Mouse (Mus musculus) 3T3-L1 (cell line): ENCODE measurements around the gene Ccdc34.

Experiments
- DNase-seq: peaks from one replicate; pipeline ENCODE4 v3.0.0-alpha.2; 2015; ENCODE audit warnings: low read depth, low spot score

Ccdc34 gene

GRCm38 (mm10) chr2:110017616-110018505, at the start of gene Ccdc34:
TSS of gene Ccdc34 (plus strand) at chr2:110017817.
- peak; percentile 97 for DNase-seq

- DNase-seq = no peak
Observed at GRCm38 (mm10) chr2:109969381-109969780, 48.2 kb upstream of the Ccdc34 start.

DNA sequence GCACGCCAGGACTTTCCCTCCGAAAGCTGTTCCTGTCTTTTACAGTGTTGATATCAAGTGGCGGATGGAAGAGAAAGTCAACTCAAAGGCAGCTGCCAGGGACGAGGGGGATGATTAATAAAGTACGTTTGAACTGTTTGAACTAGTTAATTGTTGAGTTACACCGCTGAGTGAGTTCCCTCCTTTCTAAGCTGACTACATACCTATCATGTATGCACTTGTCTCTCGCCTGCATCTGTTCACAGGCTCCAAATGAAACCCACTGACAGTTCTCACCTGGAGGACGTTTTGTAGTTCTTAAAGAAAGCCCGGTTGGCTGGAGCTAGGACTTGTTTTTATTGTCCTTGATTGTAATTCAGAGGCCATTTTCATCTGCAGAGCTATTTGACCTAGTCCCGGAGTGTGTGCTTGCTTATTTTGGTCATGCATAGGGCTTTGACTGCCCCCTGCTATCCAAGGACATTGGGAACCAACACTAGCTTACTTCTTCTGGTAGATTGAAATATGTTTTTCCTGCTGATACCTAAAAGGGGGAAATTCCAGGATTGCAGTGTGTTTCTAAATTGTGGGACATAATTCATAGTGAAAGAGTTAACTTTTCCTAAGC, 47.6 kb upstream of the Ccdc34 start:
- DNase-seq = no peak

DNA sequence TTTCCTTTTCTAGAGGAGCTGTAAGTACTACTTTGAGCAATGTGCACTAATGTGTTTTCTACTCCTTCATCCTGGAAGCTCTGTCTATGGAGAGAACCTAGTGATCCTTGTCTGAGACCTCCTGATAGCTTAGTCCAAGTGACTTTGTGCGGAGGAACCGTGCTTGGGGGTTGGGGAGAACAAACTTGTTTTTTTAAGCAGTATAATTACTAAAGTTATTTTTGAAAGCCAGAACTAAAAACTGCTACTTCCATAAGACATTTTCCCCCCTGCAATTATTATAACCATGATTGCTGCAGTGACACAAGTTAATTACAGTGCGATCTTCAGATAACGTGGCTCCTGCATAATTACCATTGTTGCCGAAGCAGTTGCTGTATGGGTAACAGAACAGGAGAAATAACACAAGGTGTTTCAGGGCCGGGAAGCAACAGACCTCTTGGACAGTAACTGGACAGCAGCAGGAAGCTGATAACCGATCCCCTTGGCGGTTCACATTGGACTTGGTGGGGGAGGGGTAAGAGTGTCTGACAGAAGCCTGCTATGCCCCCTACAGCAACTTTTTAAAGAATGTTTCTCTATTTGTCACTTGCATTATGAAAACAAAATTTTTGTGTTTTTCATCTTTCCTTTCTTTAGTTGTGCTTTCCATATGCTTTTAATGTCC, 46.7 kb upstream of the Ccdc34 start:
- DNase-seq = no peak

DNA sequence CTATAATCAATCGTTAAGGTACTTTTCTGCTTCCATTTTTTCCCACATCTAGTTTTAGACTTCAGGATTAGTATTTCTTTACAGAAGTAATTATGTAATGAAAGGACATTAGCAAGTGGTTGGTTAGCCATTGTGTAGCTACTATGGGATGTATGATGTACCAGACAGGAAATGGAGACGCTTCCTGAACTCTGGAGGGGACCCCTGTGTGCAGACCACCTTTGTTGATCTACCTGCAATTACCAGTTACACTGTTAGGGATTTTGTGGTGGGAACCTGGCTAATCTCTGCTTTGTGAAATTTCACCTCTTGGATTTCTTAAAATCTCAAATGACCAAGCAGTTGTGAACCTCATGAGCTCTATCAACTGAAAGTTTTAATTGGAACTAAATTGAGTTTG, 45.3 kb upstream of the Ccdc34 start:
- no peak for DNase-seq

DNA sequence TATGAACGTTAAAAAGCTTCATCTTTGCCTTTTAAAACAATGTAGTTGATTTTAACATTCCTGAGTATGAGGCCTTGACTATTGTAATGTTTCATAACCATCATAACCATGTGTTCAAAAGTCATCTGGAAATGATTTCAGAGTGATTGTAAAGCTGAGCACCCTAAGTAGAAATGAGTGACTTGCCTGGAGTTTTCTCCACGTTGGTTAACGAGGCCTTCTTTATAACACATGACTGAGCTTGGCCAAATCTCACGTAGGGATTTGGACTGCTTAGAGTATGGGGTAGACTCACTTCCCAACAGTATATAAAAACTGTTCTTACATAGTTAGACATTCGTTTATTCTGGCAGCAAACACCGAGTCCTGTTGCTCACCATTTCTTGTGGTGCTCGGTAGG, 44.7 kb upstream of the Ccdc34 start:
- DNase-seq = no peak

- no peak for DNase-seq
Observed at GRCm38 (mm10) chr2:109974807-109975206, 42.8 kb upstream of the Ccdc34 start.

DNA sequence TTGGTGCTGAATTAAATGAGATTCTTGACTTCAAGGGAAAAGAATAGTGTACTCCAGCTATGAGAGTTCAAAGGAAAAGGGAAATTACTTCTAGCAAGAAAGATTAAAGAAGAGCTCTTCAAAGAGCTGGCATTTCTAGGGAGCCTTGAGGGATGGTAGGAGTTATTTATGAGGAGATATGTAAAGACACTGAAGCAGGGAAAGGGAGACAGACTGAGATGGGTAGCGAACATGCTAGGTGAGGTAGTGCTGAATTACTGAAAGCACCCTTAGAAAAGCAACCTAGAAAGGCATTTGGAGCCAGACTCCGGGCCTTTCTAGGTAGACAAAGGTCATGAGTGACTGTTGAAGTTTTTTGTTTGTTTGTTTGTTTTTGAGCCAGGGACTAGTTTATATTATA, 41.4 kb upstream of the Ccdc34 start:
- DNase-seq = no peak

- DNase-seq = no peak
Observed at GRCm38 (mm10) chr2:109977322-109977721, 40.3 kb upstream of the Ccdc34 start.

GRCm38 (mm10) chr2:109979209-109979608, 38.4 kb upstream of the Ccdc34 start:
- DNase-seq = no peak

GRCm38 (mm10) chr2:109983435-109983834, 34.2 kb upstream of the Ccdc34 start:
- no peak for DNase-seq

DNA sequence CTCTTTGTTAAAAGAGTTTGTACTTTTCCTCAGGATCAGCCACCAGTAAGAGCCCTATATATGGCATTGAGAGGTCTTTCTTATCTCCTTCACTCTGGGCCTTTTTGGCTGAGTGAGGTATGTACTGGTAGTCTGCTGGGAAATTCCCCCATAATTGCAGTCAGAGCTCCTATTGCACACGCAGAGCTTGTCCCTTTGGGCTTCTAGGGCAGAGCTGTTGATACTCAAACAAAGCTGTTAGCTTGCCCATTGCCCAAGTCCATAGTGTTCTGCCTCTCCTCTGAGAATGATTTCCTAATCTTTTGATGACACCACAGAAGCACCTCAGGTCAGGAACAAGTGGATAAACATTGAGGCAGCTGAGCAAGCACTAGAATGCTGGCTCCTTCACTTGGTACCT, 32.7 kb upstream of the Ccdc34 start:
- no peak for DNase-seq

- DNase-seq = no peak
Observed at GRCm38 (mm10) chr2:109985560-109985959, 32.1 kb upstream of the Ccdc34 start.

- no peak for DNase-seq
Observed at GRCm38 (mm10) chr2:109986036-109986785, 31.4 kb upstream of the Ccdc34 start.

DNA sequence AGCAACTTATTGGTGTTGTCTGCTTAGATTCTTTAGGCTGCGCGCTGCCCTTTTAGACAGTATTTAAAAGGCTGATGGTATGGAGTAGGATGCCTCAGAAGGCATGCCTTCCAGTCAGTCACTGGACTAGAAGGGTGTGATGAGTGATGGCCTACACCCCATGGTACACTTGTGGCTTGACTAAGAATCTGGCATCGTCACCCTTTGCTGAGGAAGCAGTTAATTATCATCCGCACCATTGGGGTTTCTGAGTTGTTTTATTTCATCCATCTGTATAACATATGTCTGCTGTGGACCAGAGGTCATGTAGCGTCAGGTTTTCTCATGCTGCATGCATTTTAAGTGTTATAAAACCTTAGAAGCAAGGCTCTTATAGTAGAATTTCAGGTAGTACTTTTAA, 29.7 kb upstream of the Ccdc34 start:
- DNase-seq = no peak

- DNase-seq = no peak
Observed at GRCm38 (mm10) chr2:109989196-109989595, 28.4 kb upstream of the Ccdc34 start.

GRCm38 (mm10) chr2:109989679-109990473, 27.7 kb upstream of the Ccdc34 start:
- DNase-seq = no peak

- no peak for DNase-seq
Observed at GRCm38 (mm10) chr2:109991754-109992153, 25.9 kb upstream of the Ccdc34 start.

DNA sequence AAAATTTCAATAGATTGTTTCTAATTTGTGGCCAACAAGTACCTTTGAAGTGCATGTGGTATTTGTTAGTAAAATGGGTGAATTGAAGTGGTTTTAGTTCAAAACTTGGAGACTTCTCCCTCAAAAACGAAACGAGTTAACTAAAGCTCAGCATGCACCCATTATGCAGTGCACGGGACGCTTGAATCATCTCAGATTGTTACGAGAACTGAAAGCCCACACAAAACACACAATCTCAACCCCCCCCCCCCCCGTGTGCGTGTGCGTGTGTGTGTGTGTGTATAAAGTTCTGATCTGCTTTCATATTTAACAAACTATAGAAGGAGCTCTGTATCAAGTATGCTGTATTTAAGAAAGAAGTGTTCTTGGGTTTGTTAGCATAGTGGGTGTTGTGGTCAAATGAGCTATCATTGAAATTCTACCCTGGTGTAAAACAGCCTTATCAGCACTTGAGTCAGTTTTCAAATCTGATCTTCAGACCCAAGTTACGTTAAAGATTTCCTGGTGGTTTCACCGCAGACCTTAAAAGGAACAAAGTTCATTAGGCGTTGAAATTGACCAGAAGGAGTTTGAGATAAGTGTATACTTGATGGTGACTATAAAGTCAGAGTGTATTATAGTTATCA, 25.1 kb upstream of the Ccdc34 start:
- DNase-seq = no peak

GRCm38 (mm10) chr2:109993404-109993803, 24.2 kb upstream of the Ccdc34 start:
- DNase-seq = no peak

- no peak for DNase-seq
Observed at GRCm38 (mm10) chr2:109995061-109995460, 22.6 kb upstream of the Ccdc34 start.
